Mouse (Mus musculus): Measurements from ENCODE around the gene Arl4d.
A peak's percentile ranks its signal among the peaks of the same experiment; 100 is the strongest.
"Not testable (repeated sequence)": the region's sequence is repeated elsewhere in the genome, so short reads cannot be mapped to it uniquely, and the experiment has no call there.

DNA sequence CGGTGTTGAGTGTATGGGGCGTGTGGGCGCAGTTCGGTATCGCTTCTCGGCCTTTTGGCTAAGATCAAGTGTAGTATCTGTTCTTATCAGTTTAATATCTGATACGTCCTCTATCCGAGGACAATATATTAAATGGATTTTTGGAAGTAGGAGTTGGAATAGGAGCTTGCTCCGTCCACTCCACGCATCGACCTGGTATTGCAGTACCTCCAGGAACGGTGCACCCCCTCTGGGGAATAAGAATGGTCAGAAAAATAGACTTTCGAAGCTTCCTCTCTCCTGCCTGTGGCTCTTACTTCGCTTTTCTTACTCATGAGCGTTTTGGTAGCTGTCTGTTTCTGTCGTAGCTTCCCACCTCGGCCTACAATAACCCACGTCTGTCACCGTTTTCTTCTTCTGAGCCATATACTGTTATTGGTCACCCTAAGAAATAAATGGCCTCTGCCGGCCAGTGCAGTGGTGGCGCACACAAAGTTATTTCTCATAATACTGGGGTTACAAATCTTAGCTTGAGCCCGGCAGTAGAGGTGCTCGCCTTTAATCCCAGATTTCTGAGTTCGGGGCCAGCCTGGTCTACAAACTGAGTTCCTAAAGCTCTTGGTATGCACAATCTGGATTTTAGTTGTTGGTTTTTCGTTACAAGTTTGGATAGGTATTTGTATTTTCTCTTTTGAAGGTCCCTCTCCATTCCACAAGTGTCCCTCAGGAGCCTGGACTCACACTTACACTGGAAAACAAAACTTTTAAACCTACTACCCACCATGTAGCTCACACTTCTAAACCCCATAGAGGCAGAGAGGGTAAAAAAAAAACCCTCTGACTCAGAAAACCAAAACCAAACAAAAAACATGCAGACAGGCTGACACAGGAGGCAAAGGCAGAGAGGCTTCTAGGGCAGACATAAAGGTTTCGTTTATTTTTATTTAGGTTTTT is 23.4 kb upstream of the Arl4d start:
- TF ChIP-seq POLR2A (IDR thresholded peaks at IDR 0.05; ENCODE audit: low read depth, low read length) (peak; percentile 85), JUND (conservative IDR thresholded peaks at IDR 0.05; ENCODE audit: low read depth, low read length) (0 out of 2 replicates have a peak, but pooled peaks have one; percentile 5)
- TF ChIP-seq NRF1 (IDR thresholded peaks at IDR 0.05; ENCODE audit: low read depth, low read length); CTCF (conservative IDR thresholded peaks at IDR 0.05 in 1 of 2, IDR thresholded peaks at IDR 0.05 in 1 of 2; ENCODE audit: low read depth in 2 of 2, low read length in 2 of 2): not testable (repeated sequence)

Data from CH12.LX (cell line).